Mouse (Mus musculus) gastrocnemius, postnatal 36 days (tissue): ENCODE results near the gene Pld3. TPM values are rescaled to one million over a fixed set of nuclear protein-coding genes. Genes with fewer than 3 reads are reported as not detected.
"Not testable (repeated sequence)": the region's sequence is repeated elsewhere in the genome, so short reads cannot be mapped to it uniquely, and the experiment has no call there.

Experiments used
- DNase-seq, 2 experiments: peaks; one replicate each; pipeline ENCODE4 v3.0.0; 2022
- intact Hi-C: fragments of 180-260 bp; cut with DNase I; formaldehyde crosslinking; loops from one replicate; pipeline ENCODE4 v1.15.1; 2025
- total RNA-seq, 2 experiments: library from RNA; stranded (reverse); gene quantifications; 2 replicates each; pipeline ENCODE4 v1.2.3; 2021

The Pld3 gene
- total RNA-seq, 2 experiments from 2014 or later: 12.6 to 13.6 TPM

GRCm38 (mm10) chr7:27530937-27531336 lies 22.1 kb downstream of the Pld3 start:
- intact Hi-C loops: no loop called here
- DNase-seq: no peak

GRCm38 (mm10) chr7:27529070-27529469 lies 23.9 kb downstream of the Pld3 start:
- DNase-seq: no peak
- intact Hi-C loops: loop anchor here (5.0 kb wide), 1 partner anchor 192 kb away; the partner anchor contains the start of gene Ltbp4

GRCm38 (mm10) chr7:27526039-27526827 lies 26.8 kb downstream of the Pld3 start:
- peak; percentile 64 to 70 for DNase-seq

GRCm38 (mm10) chr7:27523805-27524204 lies 29.2 kb downstream of the Pld3 start:
- intact Hi-C loops: loop anchor here (2.0 kb wide), 1 partner anchor 13 kb away; no protein-coding TSS in a partner anchor

More at GRCm38 (mm10) chr7:27526039-27526827, 26.8 kb downstream of the Pld3 start:
- intact Hi-C loops: loop anchor here (5.0 kb wide), 1 partner anchor 189 kb away; the partner anchor contains the start of gene Ltbp4

GRCm38 (mm10) chr7:27522967-27523366 lies 30.1 kb downstream of the Pld3 start, which contains the start of gene Hipk4:
Gene Hipk4 (plus strand): TSS chr7:27523267.
- no peak for DNase-seq
- intact Hi-C loops: no loop called here

More at GRCm38 (mm10) chr7:27523805-27524204, 29.2 kb downstream of the Pld3 start:
- no peak for DNase-seq

GRCm38 (mm10) chr7:27520599-27520998 lies 32.4 kb downstream of the Pld3 start:
- DNase-seq: no peak
- intact Hi-C loops: no loop called here

GRCm38 (mm10) chr7:27520104-27520503 lies 32.9 kb downstream of the Pld3 start:
- intact Hi-C loops: no loop called here
- no peak for DNase-seq

GRCm38 (mm10) chr7:27518314-27518713 lies 34.7 kb downstream of the Pld3 start:
- intact Hi-C loops: no loop called here
- DNase-seq: no peak

- intact Hi-C loops: no loop called here
- DNase-seq: no peak
These were observed 38.1 kb downstream of the Pld3 start for GRCm38 (mm10) chr7:27514961-27515360.

GRCm38 (mm10) chr7:27510809-27511208 lies 42.2 kb downstream of the Pld3 start:
- intact Hi-C loops: loop anchor here (2.0 kb wide), 1 partner anchor 14 kb away; no protein-coding TSS in a partner anchor
- no peak for DNase-seq

GRCm38 (mm10) chr7:27508648-27509005 lies 44.4 kb downstream of the Pld3 start:
- intact Hi-C loops: no loop called here

GRCm38 (mm10) chr7:27507711-27508647 lies 45.0 kb downstream of the Pld3 start:
- intact Hi-C loops: no loop called here
- peak; percentile 97 for DNase-seq

More at GRCm38 (mm10) chr7:27508648-27509005, 44.4 kb downstream of the Pld3 start:
- DNase-seq: peak in 1 of 2 experiments; percentile 31

- DNase-seq: no peak
- intact Hi-C loops: no loop called here
These were observed 46.1 kb downstream of the Pld3 start for GRCm38 (mm10) chr7:27506765-27507370.

GRCm38 (mm10) chr7:27501620-27502019 lies 51.4 kb downstream of the Pld3 start:
- intact Hi-C loops: no loop called here
- DNase-seq: peak in 1 of 2 experiments; percentile 46

- intact Hi-C loops: no loop called here
- no peak for DNase-seq
These were observed 54.0 kb downstream of the Pld3 start, which contains the start of gene Prx for GRCm38 (mm10) chr7:27499036-27499435. Gene Prx (plus strand): TSS chr7:27499324.

- DNase-seq, intact Hi-C loops: not testable (repeated sequence)
These were observed 58.2 kb downstream of the Pld3 start for GRCm38 (mm10) chr7:27494659-27495367.

- DNase-seq: no peak
- intact Hi-C loops: no loop called here
These were observed 59.6 kb downstream of the Pld3 start for GRCm38 (mm10) chr7:27493450-27493849.

GRCm38 (mm10) chr7:27493022-27493421 lies 60.0 kb downstream of the Pld3 start:
- intact Hi-C loops: no loop called here
- DNase-seq: no peak

GRCm38 (mm10) chr7:27491856-27492255 lies 61.2 kb downstream of the Pld3 start:
- intact Hi-C loops: no loop called here
- no peak for DNase-seq
